Mouse (Mus musculus) CH12.LX (cell line): ENCODE results near the gene Dand5. TPM values are rescaled to one million over a fixed set of nuclear protein-coding genes. Genes with fewer than 3 reads are reported as not detected.

Source experiments
- DNase-seq: peaks from one replicate; pipeline ENCODE4 v3.0.0-alpha.2; 2013; ENCODE audit errors: extremely low read depth
- H3K27ac ChIP-seq: 2 replicates; pipeline ENCODE4 v1.5.1; 2012; ENCODE audit warnings: low read depth, mild to moderate bottlenecking, control low read depth, moderate library complexity; ENCODE audit not compliant: insufficient read depth
- H3K27me3 ChIP-seq: replicated peaks from 2 replicates; pipeline ENCODE3; 2012; ENCODE audit warnings: inconsistent platforms
- H3K36me3 ChIP-seq, 2 experiments: replicated peaks in 1 of 2; 2 replicates each; pipeline versions ENCODE3 to v1.6.1; 2012; ENCODE audit warnings: inconsistent platforms in 1 of 2, low read length in 1 of 2, mild to moderate bottlenecking in 1 of 2, mixed read lengths in 1 of 2, moderate library complexity in 1 of 2; ENCODE audit not compliant: control insufficient read depth in 1 of 2, insufficient read depth in 1 of 2
- H3K4me1 ChIP-seq, 2 experiments: 2 replicates each; pipeline ENCODE4 v1.6.1; 2012; ENCODE audit warnings: inconsistent platforms in 1 of 2, moderate library complexity in 1 of 2; ENCODE audit not compliant: insufficient read depth in 2 of 2, control insufficient read depth in 1 of 2
- H3K4me2 ChIP-seq: 2 replicates; pipeline ENCODE4 v1.6.1; 2012; ENCODE audit warnings: low read depth, mild to moderate bottlenecking, control low read depth; ENCODE audit not compliant: poor library complexity, insufficient read depth, severe bottlenecking
- H3K4me3 ChIP-seq, 3 experiments: fragments of 150-350 bp in 1 of 3; sonication (generic) in 1 of 3; replicated peaks in 1 of 3; 2 replicates each; pipeline versions ENCODE3 to v1.5.1; 2011 to 2012; ENCODE audit warnings: low read depth in 2 of 3, low read length in 2 of 3, mild to moderate bottlenecking in 2 of 3, moderate library complexity in 2 of 3, control low read depth in 1 of 3, improper control_type of control experiment in 1 of 3, inconsistent platforms in 1 of 3, mixed read lengths in 1 of 3; ENCODE audit not compliant: poor library complexity in 1 of 3
- H3K79me2 ChIP-seq: replicated peaks from 2 replicates; pipeline ENCODE4 v1.6.1; 2012; ENCODE audit warnings: mild to moderate bottlenecking, moderate library complexity; ENCODE audit not compliant: control insufficient read depth, poor library complexity, insufficient read depth, severe bottlenecking; ENCODE audit errors: extremely low read depth
- H3K9ac ChIP-seq: 2 replicates; pipeline ENCODE4 v1.6.1; 2012; ENCODE audit warnings: low read depth, mild to moderate bottlenecking, control low read depth, moderate library complexity; ENCODE audit not compliant: insufficient read depth
- H3K9me3 ChIP-seq: replicated peaks from 2 replicates; pipeline ENCODE3; 2012; ENCODE audit warnings: low read length, inconsistent platforms, mixed read lengths
- CHD1 ChIP-seq: IDR thresholded peaks from 2 replicates; pipeline ENCODE4 v1.6.1; 2012; ENCODE audit warnings: low read depth, low read length, improper control_type of control experiment, inconsistent platforms
- CTCF ChIP-seq, 2 experiments: IDR thresholded peaks in 1 of 2; conservative IDR thresholded peaks in 1 of 2; 2 replicates each; pipeline ENCODE4 v1.5.1; 2011 to 2012; ENCODE audit warnings: low read depth in 2 of 2, low read length in 2 of 2, improper control_type of control experiment in 1 of 2, inconsistent platforms in 1 of 2, mild to moderate bottlenecking in 1 of 2, moderate library complexity in 1 of 2
- EP300 ChIP-seq: IDR thresholded peaks from 2 replicates; pipeline ENCODE4 v1.6.1; 2011; ENCODE audit warnings: low read length, improper control_type of control experiment
- HCFC1 ChIP-seq: IDR thresholded peaks from 2 replicates; pipeline ENCODE4 v1.6.1; 2012; ENCODE audit warnings: low read depth, mild to moderate bottlenecking, inconsistent platforms, low read length, improper control_type of control experiment
- IRF4 ChIP-seq: IDR thresholded peaks from 2 replicates; pipeline ENCODE4 v1.6.1; 2014; ENCODE audit warnings: low read depth, mild to moderate bottlenecking, inconsistent platforms, low read length, improper control_type of control experiment
- JUN ChIP-seq: IDR thresholded peaks from 2 replicates; pipeline ENCODE4 v1.6.1; 2011; ENCODE audit warnings: low read depth, mild to moderate bottlenecking, low read length, improper control_type of control experiment, moderate library complexity; ENCODE audit not compliant: insufficient read depth
- KAT2A ChIP-seq: IDR thresholded peaks from 2 replicates; pipeline ENCODE4 v1.6.1; 2012; ENCODE audit warnings: low read length, improper control_type of control experiment, inconsistent platforms; ENCODE audit not compliant: insufficient replicate concordance
- MAFK ChIP-seq: IDR thresholded peaks from 2 replicates; pipeline ENCODE4 v1.6.1; 2011; ENCODE audit warnings: low read length, improper control_type of control experiment; ENCODE audit not compliant: insufficient replicate concordance
- MAZ ChIP-seq: IDR thresholded peaks from 2 replicates; pipeline ENCODE4 v1.6.1; 2012; ENCODE audit warnings: low read depth, mild to moderate bottlenecking, inconsistent platforms, low read length, improper control_type of control experiment, moderate library complexity
- MEF2A ChIP-seq: IDR thresholded peaks from 2 replicates; pipeline ENCODE4 v1.6.1; 2014; ENCODE audit warnings: low read depth, mild to moderate bottlenecking, inconsistent platforms, low read length, improper control_type of control experiment, borderline replicate concordance
- NRF1 ChIP-seq: IDR thresholded peaks from 2 replicates; pipeline ENCODE4 v1.6.1; 2014; ENCODE audit warnings: low read depth, mild to moderate bottlenecking, inconsistent platforms, low read length, improper control_type of control experiment, moderate library complexity
- PAX5 ChIP-seq: IDR thresholded peaks from 2 replicates; pipeline ENCODE4 v1.6.1; 2012; ENCODE audit warnings: low read length, inconsistent platforms, mixed read lengths
- RAD21 ChIP-seq: IDR thresholded peaks from 2 replicates; pipeline ENCODE4 v1.6.1; 2011; ENCODE audit warnings: low read depth, mild to moderate bottlenecking, low read length, improper control_type of control experiment, moderate library complexity
- RCOR1 ChIP-seq: conservative IDR thresholded peaks from 2 replicates; pipeline ENCODE4 v1.6.1; 2012; ENCODE audit warnings: low read depth, mild to moderate bottlenecking, inconsistent platforms, low read length, improper control_type of control experiment
- SIN3A ChIP-seq: IDR thresholded peaks from 2 replicates; pipeline ENCODE4 v1.6.1; 2012; ENCODE audit warnings: low read length, improper control_type of control experiment, inconsistent platforms
- ZKSCAN1 ChIP-seq: IDR thresholded peaks from 2 replicates; pipeline ENCODE4 v1.6.1; 2012; ENCODE audit warnings: low read depth, inconsistent platforms, low read length, improper control_type of control experiment, borderline replicate concordance
- dilution Hi-C: fragments of 300-500 bp; cut with MboI; formaldehyde crosslinking; loops from 2 replicates; pipeline ENCODE4 v1.14.3; 2020; ENCODE audit warnings: low sequenced_read_pairs; ENCODE audit not compliant: extremely low pct_unique_long_range_greater_than_20kb, extremely low pct_ligation_motif_present
- in situ Hi-C: fragments of 300-500 bp; cut with MboI; formaldehyde crosslinking; loops from 3 replicates; pipeline ENCODE4 v1.14.3; 2019; ENCODE audit warnings: low sequenced_read_pairs, low pct_ligation_motif_present, low pct_unique_long_range_greater_than_20kb, mixed read lengths
- polyA plus RNA-seq: library from polyadenylated mRNA; unstranded; fragments of >175 nt; gene quantifications from 2 replicates; pipeline ENCODE4 v1.2.1, GENCODE M21; 2012; ENCODE audit warnings: low read depth; ENCODE audit not compliant: insufficient read length
- total RNA-seq, 2 experiments: library from RNA; depleted of rRNA; stranded (reverse); fragments of 300-350 nt in 1 of 2; fragments of >200 nt in 1 of 2; gene quantifications; 2 replicates each; pipeline ENCODE4 v1.2.3; 2012 to 2014

Gene Dand5
- total and polyA plus RNA-seq, 3 experiments = 1.4 to 1.7 (median 1.5) TPM

- Histone ChIP-seq H3K9ac (no peak overlapping the region), H3K36me3 (no peaks in the 10 kb centered on the region), H3K79me2 (no peaks in the 10 kb centered on the region), H3K4me1 (no peaks in the 10 kb centered on the region), H3K27me3 (peaks cover 93% of the 10 kb centered on the region)
- dilution Hi-C loops = no loop called here
- no peak for TF ChIP-seq HCFC1
- no peak for TF ChIP-seq MEF2A
- TF ChIP-seq KAT2A = no peak
- TF ChIP-seq NRF1 = no peak
- TF ChIP-seq RCOR1 = no peak
- no peak for TF ChIP-seq MAZ
- no peak for TF ChIP-seq CTCF (conservative IDR thresholded peaks at IDR 0.05 in 1 of 2, IDR thresholded peaks at IDR 0.05 in 1 of 2; ENCODE audit: low read depth in 2 of 2, low read length in 2 of 2)
- TF ChIP-seq, all 38 proteins: peak for 0
- H3K4me3 ChIP-seq = no peak overlapping the region
- in situ Hi-C loops = no loop called here
- no peaks in the 10 kb centered on the region for H3K9me3 ChIP-seq
- H3K4me2 ChIP-seq = no peak overlapping the region
- no peak for DNase-seq
- no peak overlapping the region for H3K27ac ChIP-seq
Measured at GRCm38 (mm10) chr8:84785506-84785755, 37.2 kb downstream of the Dand5 start.

- no peaks in the 10 kb centered on the region for H3K36me3 ChIP-seq
- no peak overlapping the region for H3K9ac ChIP-seq
- no peak overlapping the region for H3K4me3 ChIP-seq
- no peak overlapping the region for H3K27ac ChIP-seq
- no peak overlapping the region for H3K4me2 ChIP-seq
- in situ Hi-C loops = no loop called here
- H3K79me2 ChIP-seq = no peaks in the 10 kb centered on the region
- no peaks in the 10 kb centered on the region for H3K9me3 ChIP-seq
- peaks cover 91% of the 10 kb centered on the region for H3K27me3 ChIP-seq
- dilution Hi-C loops = no loop called here
- DNase-seq = no peak
- no peaks in the 10 kb centered on the region for H3K4me1 ChIP-seq
- TF ChIP-seq KAT2A (no peak), MAFK (no peak), RAD21 (no peak), IRF4 (no peak)
Measured at GRCm38 (mm10) chr8:84784681-84785505, 37.7 kb downstream of the Dand5 start.

GRCm38 (mm10) chr8:84783919-84784581 lies 38.6 kb downstream of the Dand5 start:
- in situ Hi-C loops = no loop called here
- no peaks in the 10 kb centered on the region for H3K79me2 ChIP-seq
- H3K4me2 ChIP-seq = no peak overlapping the region
- H3K27me3 ChIP-seq = peaks cover 93% of the 10 kb centered on the region
- dilution Hi-C loops = no loop called here
- no peaks in the 10 kb centered on the region for H3K36me3 ChIP-seq
- TF ChIP-seq ZKSCAN1 = no peak
- TF ChIP-seq JUN = no peak
- TF ChIP-seq EP300 = no peak
- TF ChIP-seq PAX5 = no peak
- TF ChIP-seq CHD1 = no peak
- TF ChIP-seq SIN3A = no peak
- H3K4me3 ChIP-seq = no peak overlapping the region
- H3K27ac ChIP-seq = no peak overlapping the region
- no peaks in the 10 kb centered on the region for H3K4me1 ChIP-seq
- H3K9ac ChIP-seq = no peak overlapping the region
- no peak for DNase-seq
- H3K9me3 ChIP-seq = no peaks in the 10 kb centered on the region
